Mouse (Mus musculus) midbrain, embryonic 12.5 days (tissue): ENCODE data around the gene Pramel1. TPM values are rescaled to one million over a fixed set of nuclear protein-coding genes. Genes with fewer than 3 reads are reported as not detected.
"Not testable (repeated sequence)": the region's sequence is repeated elsewhere in the genome, so short reads cannot be mapped to it uniquely, and the experiment has no call there.

ENCODE experiments used
- ATAC-seq: fragments of 200-750 bp; cut with Nextera tagmentation; 2 replicates; pipeline ENCODE4 v1.8.0; 2017; ENCODE audit warnings: low read depth, moderate TSS enrichment, moderate library complexity; ENCODE audit not compliant: low FRiP score
- H3K27ac ChIP-seq: fragments of 300-500 bp; sonication (generic); replicated peaks from 2 replicates; pipeline ENCODE4 v1.5.1; 2016; ENCODE audit warnings: mild to moderate bottlenecking
- H3K27me3 ChIP-seq: fragments of 300-500 bp; sonication (generic); 2 replicates; pipeline ENCODE4 v1.6.1; 2016; ENCODE audit warnings: mild to moderate bottlenecking
- H3K36me3 ChIP-seq: fragments of 300-500 bp; sonication (generic); 2 replicates; pipeline ENCODE4 v1.6.1; 2016
- H3K4me1 ChIP-seq: fragments of 300-500 bp; sonication (generic); 2 replicates; pipeline ENCODE4 v1.6.1; 2016
- H3K4me2 ChIP-seq: fragments of 300-500 bp; sonication (generic); replicated peaks from 2 replicates; pipeline ENCODE4 v1.6.1; 2016; ENCODE audit warnings: mild to moderate bottlenecking, moderate library complexity
- H3K4me3 ChIP-seq: fragments of 300-500 bp; sonication (generic); 2 replicates; pipeline ENCODE4 v1.5.1; 2016; ENCODE audit warnings: mild to moderate bottlenecking
- H3K9ac ChIP-seq: fragments of 300-500 bp; sonication (generic); replicated peaks from 2 replicates; pipeline ENCODE4 v1.6.1; 2016; ENCODE audit warnings: mild to moderate bottlenecking, moderate library complexity
- H3K9me3 ChIP-seq: fragments of 300-500 bp; sonication (generic); 2 replicates; pipeline ENCODE4 v1.6.1; 2016; ENCODE audit warnings: mild to moderate bottlenecking
- WGBS: fragments of 180-500 bp; shearing (Covaris S2); methylation state at CpG from one replicate; pipeline ENCODE4 v1.1.7; 2016; 5-methylcytosine and 5-hydroxymethylcytosine counted together
- polyA plus RNA-seq: library from polyadenylated mRNA; unstranded; fragments of >200 nt; fragmentation: Nextera tagmentation; extraction: Ambion mirVana; gene quantifications from 2 replicates; pipeline ENCODE4 v1.2.1, GENCODE M21; 2016

The Pramel1 gene
- polyA plus RNA-seq, 1 experiment from 2014 or later: not detected

GRCm38 (mm10) chr4:143382163-143382562 is 12.1 kb upstream of the Pramel1 start:
- Histone ChIP-seq H3K4me2 (no peak overlapping the region), H3K4me3 (no peak overlapping the region), H3K27ac (peak overlapping the region; percentile 30; the same call in 1 of the 2 replicates), H3K9ac (no peak overlapping the region), H3K27me3 (peaks cover 7% of the 10 kb centered on the region; the same call in 1 of the 2 replicates), H3K36me3 (no peaks in the 10 kb centered on the region), H3K4me1 (peaks cover 18% of the 10 kb centered on the region), H3K9me3 (no peaks in the 10 kb centered on the region)
- WGBS: 60% methylated on average over 3 of the region's 3 CpGs
- ATAC-seq: no peak

DNA sequence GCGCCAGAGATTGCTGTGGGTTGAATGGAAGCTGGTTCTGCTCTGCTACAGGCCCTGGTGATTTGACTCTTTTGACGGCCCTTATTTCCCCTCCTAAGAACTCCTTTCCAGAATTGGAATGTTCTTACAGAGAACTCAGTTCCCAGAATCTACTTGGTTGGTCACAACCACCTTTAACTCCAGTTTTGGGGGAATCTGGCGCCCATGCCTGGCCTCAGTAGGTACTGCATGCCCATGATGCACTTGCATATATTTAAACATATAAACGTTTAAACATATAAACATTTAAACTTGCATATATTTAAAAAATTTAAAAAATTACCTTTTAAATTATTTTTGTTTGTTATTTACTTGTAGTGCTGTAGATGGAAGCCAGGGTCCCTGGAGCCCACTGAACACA is 10.6 kb upstream of the Pramel1 start:
- Histone ChIP-seq H3K27ac (no peak overlapping the region), H3K36me3 (no peaks in the 10 kb centered on the region), H3K4me2 (no peak overlapping the region), H3K4me1 (peaks cover 18% of the 10 kb centered on the region), H3K9ac (no peak overlapping the region), H3K27me3 (no peaks in the 10 kb centered on the region; the same call in 1 of the 2 replicates), H3K9me3 (no peaks in the 10 kb centered on the region), H3K4me3 (no peak overlapping the region)
- WGBS: 49% methylated on average over 4 of the region's 4 CpGs
- ATAC-seq: no peak

DNA sequence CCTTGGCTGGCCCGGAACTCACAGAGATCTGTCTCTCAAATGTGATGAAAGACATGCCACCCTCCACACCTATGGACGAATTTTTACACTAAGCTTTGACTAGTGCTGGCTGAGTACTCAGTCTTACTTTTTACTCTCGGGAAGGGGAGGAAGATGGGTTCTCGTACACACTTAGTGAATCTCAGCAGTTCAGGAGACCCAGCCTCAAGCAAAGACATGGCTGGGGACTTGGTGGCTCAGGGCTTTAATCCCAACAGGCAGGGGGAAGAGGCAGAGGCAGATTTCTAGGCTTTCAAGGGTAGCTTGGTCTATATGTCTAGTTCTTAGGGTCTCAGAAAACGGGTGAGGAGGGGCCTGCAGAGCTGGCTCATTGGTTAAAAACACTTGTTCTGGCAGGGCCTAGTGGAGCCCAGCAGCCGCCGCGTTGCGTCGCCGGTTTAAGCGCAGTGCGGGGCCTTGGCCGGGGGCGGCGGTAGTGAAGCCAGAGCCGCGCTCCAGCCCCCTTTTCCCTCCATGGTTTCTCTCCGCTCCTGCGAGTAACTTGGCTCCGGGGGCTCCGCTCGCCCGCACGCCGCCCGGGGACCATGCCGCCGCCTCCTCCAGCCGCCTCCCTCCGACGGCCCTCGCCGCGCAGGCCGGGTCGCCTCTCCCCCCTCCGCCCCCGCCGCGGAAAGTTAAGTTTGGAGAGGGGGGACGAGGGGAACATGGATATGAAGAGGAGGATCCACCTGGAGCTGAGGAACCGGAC is 5.1 kb upstream of the Pramel1 start:
- 17% methylated on average over 19 of the region's 43 CpGs for WGBS
- H3K27me3 ChIP-seq: no peaks in the 10 kb centered on the region
- H3K9me3 ChIP-seq: no peaks in the 10 kb centered on the region
- peak; percentile 90 for ATAC-seq
- no peak overlapping the region for H3K27ac ChIP-seq
- H3K4me3 ChIP-seq: peak overlapping the region; percentile 37
- H3K36me3 ChIP-seq: no peaks in the 10 kb centered on the region
- peak overlapping the region; percentile 56 for H3K4me2 ChIP-seq
- no peak overlapping the region; the same call in 1 of the 2 replicates for H3K9ac ChIP-seq
- H3K4me1 ChIP-seq: no peaks in the 10 kb centered on the region

GRCm38 (mm10) chr4:143411566-143412218 is 17.5 kb downstream of the Pramel1 start:
- H3K4me1 ChIP-seq: peaks cover 4% of the 10 kb centered on the region
- H3K4me2 ChIP-seq: peak overlapping the region; percentile 57
- H3K27ac ChIP-seq: no peak overlapping the region; the same call in 1 of the 2 replicates
- peak overlapping the region; percentile 59 for H3K9ac ChIP-seq
- peaks cover 26% of the 10 kb centered on the region for H3K36me3 ChIP-seq
- H3K27me3 ChIP-seq: 0 out of 2 replicates have a peak, but pooled peaks cover 9% of the 10 kb centered on the region
- ATAC-seq: peak; percentile 29
- 68% methylated on average over 5 of the region's 5 CpGs for WGBS
- H3K9me3 ChIP-seq: no peaks in the 10 kb centered on the region
- H3K4me3 ChIP-seq: peak overlapping the region; percentile 54

DNA sequence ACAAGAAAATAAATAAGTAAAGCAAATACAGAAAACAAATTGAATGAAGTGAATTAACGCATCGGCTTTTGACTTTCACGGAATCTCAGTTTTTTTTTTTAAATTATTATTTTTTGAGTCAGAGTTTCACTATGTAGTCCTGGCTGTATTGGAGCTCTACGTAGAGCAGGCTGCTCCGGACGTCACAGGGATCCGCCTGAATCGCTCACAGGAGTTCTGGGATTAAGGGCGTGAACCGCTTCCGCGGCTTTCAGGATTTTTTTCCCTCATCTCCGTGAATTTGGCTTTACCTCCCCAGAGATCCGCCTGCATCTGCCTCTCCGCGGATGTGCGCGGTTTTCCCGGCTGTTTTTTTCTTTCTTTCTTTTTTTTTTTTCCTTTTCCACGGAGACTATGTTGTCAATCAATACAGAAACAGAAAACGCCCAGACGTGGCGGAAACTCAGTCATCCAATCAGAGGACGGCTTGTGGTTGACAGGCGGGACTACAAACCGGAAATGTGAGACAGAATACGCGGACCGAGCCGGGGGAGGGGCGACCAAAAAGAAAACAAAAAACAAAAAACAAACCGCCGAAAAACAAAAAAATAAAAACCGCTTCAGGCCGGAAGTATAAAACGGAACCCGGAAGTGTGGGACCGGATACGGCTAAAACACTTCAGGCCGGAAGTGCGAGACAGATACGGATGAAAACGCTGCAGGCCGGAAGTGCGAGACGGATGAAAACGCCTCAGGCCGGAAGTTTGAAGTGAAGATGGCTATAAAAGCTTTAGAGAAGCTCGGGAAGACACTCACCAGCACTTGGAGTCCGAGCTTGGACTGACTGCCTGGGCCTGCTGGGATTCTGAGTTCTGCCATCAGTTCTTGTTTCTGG is 18.2 kb downstream of the Pramel1 start, which contains the start of gene Pramef8:
Pramef8 (plus strand) TSS at position 208 of the 874 bp plus-strand sequence.
- Histone ChIP-seq H3K4me3 (peak within 1 kb of the TSS; percentile 54), H3K27me3 (0 out of 2 replicates have a peak, but pooled peaks cover 9% of the 10 kb centered on the region), H3K4me1 (peaks cover 4% of the 10 kb centered on the region), H3K36me3 (peaks cover 33% of the 10 kb centered on the region), H3K9me3 (no peaks in the 10 kb centered on the region), H3K27ac (peak within 1 kb of the TSS; percentile 84), H3K9ac (peak within 1 kb of the TSS; percentile 59), H3K4me2 (peak within 1 kb of the TSS; percentile 57)
- peak; percentile 91 for ATAC-seq
- under 1% methylated on average over 50 of the region's 50 CpGs for WGBS

- H3K27ac ChIP-seq: no peak overlapping the region
- no peak overlapping the region for H3K4me3 ChIP-seq
- H3K27me3 ChIP-seq: 0 out of 2 replicates have a peak, but pooled peaks cover 7% of the 10 kb centered on the region
- H3K9ac ChIP-seq: no peak overlapping the region
- H3K4me1 ChIP-seq: peaks cover 4% of the 10 kb centered on the region
- ATAC-seq: no peak
- peaks cover 45% of the 10 kb centered on the region for H3K36me3 ChIP-seq
- WGBS: 100% methylated on average over 1 of the region's 1 CpGs
- peak overlapping the region; percentile 57 for H3K4me2 ChIP-seq
- no peaks in the 10 kb centered on the region for H3K9me3 ChIP-seq
Measured at GRCm38 (mm10) chr4:143413621-143414020, 19.4 kb downstream of the Pramel1 start.

DNA sequence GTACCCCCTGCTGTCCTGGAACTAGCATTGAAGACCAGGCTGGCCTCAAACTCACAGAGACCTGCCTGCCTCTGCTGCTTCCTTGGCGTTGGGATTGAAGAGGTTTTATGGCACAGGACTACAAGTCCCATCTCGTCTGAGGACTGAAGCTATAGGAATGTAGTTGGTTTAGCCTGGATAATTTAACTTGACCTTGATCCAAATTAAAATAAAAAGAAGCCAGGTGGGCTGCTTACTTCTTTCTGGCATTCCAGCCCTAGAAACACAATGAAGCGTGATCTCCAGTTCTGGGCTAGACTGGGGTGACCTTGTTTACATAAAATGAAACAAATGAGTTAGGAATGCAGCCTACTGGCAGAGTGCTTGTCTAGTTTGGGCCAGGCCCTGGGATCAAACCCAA is 19.9 kb downstream of the Pramel1 start:
- Histone ChIP-seq H3K4me2 (no peak overlapping the region), H3K4me3 (no peak overlapping the region), H3K9ac (no peak overlapping the region), H3K27me3 (0 out of 2 replicates have a peak, but pooled peaks cover 4% of the 10 kb centered on the region), H3K9me3 (no peaks in the 10 kb centered on the region), H3K36me3 (peaks cover 50% of the 10 kb centered on the region), H3K27ac (no peak overlapping the region), H3K4me1 (peaks cover 4% of the 10 kb centered on the region)
- 97% methylated on average over 3 of the region's 3 CpGs for WGBS
- ATAC-seq: no peak

GRCm38 (mm10) chr4:143426770-143427169 is 32.5 kb downstream of the Pramel1 start:
- ATAC-seq, H3K4me3 ChIP-seq, H3K4me1 ChIP-seq, H3K9ac ChIP-seq, H3K9me3 ChIP-seq, H3K4me2 ChIP-seq, H3K27me3 ChIP-seq, H3K27ac ChIP-seq: not testable (repeated sequence)
- peaks cover 11% of the 10 kb centered on the region; the same call in 1 of the 2 replicates for H3K36me3 ChIP-seq
- 77% methylated on average over 5 of the region's 5 CpGs for WGBS

Other genes with a start within 250 kb of the Pramel1 start
- gene Prdm2, start 181.4 kb upstream of the Pramel1 start, polyA plus RNA-seq: 20.6 and 21.7 TPM in 2 replicates
- gene Pdpn, start 94.9 kb upstream of the Pramel1 start, polyA plus RNA-seq: 101 and 109 TPM in 2 replicates
- gene Lrrc38, start 44.7 kb upstream of the Pramel1 start, polyA plus RNA-seq: 0.16 and 0.37 TPM in 2 replicates
- 22.0 and 23.1 TPM in 2 replicates for gene Pramef8, start 18.0 kb downstream of the Pramel1 start, polyA plus RNA-seq
- not detected in 2 replicates for gene Oog4, start 55.9 kb downstream of the Pramel1 start, polyA plus RNA-seq
- gene Gm13043, start 116.9 kb downstream of the Pramel1 start, polyA plus RNA-seq: not detected in 2 replicates
- not detected in 2 replicates for gene Gm13040, start 141.5 kb downstream of the Pramel1 start, polyA plus RNA-seq
- gene BC080695, start 157.3 kb downstream of the Pramel1 start, polyA plus RNA-seq: not detected in 2 replicates
- not detected in 2 replicates for gene Gm13057, start 157.3 kb downstream of the Pramel1 start, polyA plus RNA-seq
- gene Gm13083, start 220.6 kb downstream of the Pramel1 start, polyA plus RNA-seq: not detected in 2 replicates